Mouse (Mus musculus): Measurements from ENCODE around the gene Il15ra. TPM values are rescaled to one million over a fixed set of nuclear protein-coding genes. Genes with fewer than 3 reads are reported as not detected.

The Il15ra gene
- total RNA-seq (2012; rRNA removed) (14.4 and 15.1 TPM in 2 replicates), total RNA-seq (2014; rRNA removed) (12.6 and 14.0 TPM in 2 replicates), polyA plus RNA-seq (2012; ENCODE audit: insufficient read length, low read depth) (16.6 and 19.4 TPM in 2 replicates)

DNA sequence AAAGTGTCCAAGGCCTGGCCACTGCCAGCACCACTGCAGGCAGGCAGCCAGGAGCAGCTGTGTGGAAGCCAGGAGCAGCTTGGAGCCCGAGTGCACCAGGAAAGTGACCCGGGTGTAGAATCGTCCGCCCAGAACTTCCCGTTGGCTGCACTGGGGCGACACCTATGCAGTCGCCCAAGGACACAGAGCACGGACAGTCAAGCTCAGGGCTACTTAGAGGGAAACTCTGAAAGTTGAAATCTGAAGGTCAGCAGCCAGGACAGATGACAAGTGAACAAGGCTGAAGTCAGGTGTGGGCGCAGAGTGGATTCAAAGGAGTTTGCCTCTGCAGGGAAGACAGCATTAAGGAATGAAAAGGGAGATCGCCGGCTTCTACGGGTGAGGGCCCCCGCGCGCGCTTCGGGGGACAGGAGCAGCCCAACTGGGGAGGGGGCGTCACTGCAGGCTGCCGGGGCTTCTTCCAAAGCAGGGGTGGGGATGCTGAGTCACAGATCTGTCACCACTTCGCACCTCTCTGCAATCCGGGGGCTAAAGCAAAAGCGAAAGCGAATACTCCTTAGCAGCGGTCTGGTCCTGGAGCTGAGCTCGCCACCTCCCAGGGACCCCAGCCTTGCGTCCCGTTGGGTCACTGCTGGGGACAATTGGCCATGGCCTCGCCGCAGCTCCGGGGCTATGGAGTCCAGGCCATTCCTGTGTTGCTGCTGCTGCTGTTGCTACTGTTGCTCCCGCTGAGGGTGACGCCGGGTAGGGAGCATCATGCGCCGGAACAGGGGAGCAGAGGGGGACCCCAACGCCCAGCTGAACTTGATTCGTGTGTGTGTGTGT, at the start of gene Il15ra:
Gene Il15ra (plus strand): TSS at position 90 of the 825 bp plus-strand sequence.
- peaks cover 14% of the 10 kb centered on the region for H3K27me3 ChIP-seq (replicated peaks)
- peak within 1 kb of the TSS; percentile 80 to 83 (median 83) for H3K4me3 ChIP-seq (replicated peaks in 1 of 3; ENCODE audit: low read depth in 2 of 3, low read length in 2 of 3, poor library complexity in 1 of 3)
- no peaks in the 10 kb centered on the region for H3K9me3 ChIP-seq (replicated peaks; ENCODE audit: low read length)
- TF ChIP-seq POLR2A (IDR thresholded peaks at IDR 0.05; ENCODE audit: low read depth, low read length) (0 out of 2 replicates have a peak, but pooled peaks have one; percentile 20), SIN3A (IDR thresholded peaks at IDR 0.05; ENCODE audit: low read length) (no peak), USF1 (IDR thresholded peaks at IDR 0.05; ENCODE audit: low read depth, low read length) (no peak), MEF2A (IDR thresholded peaks at IDR 0.05; ENCODE audit: borderline replicate concordance, low read depth, low read length) (0 out of 2 replicates have a peak, but pooled peaks have one; percentile 23), HCFC1 (IDR thresholded peaks at IDR 0.05; ENCODE audit: low read depth, low read length) (peak; percentile 34; the same call in 1 of the 2 replicates), MAZ (IDR thresholded peaks at IDR 0.05; ENCODE audit: low read depth, low read length) (0 out of 2 replicates have a peak, but pooled peaks have one; percentile 24), CTCF (conservative IDR thresholded peaks at IDR 0.05 in 1 of 2, IDR thresholded peaks at IDR 0.05 in 1 of 2; ENCODE audit: low read depth in 2 of 2, low read length in 2 of 2) (peak in 1 of 2 experiments; percentile 17; a peak in 2 of 4 replicates), TCF12 (IDR thresholded peaks at IDR 0.05; ENCODE audit: low read depth, low read length) (peak; percentile 30; the same call in 1 of the 2 replicates)
- H3K79me2 ChIP-seq (replicated peaks; ENCODE audit: control insufficient read depth, extremely low read depth, insufficient read depth, poor library complexity, severe bottlenecking), result peaks cover 5% of the 10 kb centered on the region
- H3K27ac ChIP-seq (ENCODE audit: insufficient read depth, low read depth), result peak within 1 kb of the TSS; percentile 6
- dilution Hi-C loops (cut with MboI; ENCODE audit: extremely low pct_ligation_motif_present, extremely low pct_unique_long_range_greater_than_20kb, low sequenced_read_pairs), result no loop called here
- peak within 1 kb of the TSS; percentile 59 for H3K9ac ChIP-seq (ENCODE audit: insufficient read depth, low read depth)
- peak within 1 kb of the TSS; percentile 93 for H3K4me2 ChIP-seq (ENCODE audit: insufficient read depth, low read depth, poor library complexity, severe bottlenecking)
- peaks cover 4 to 37% of the 10 kb centered on the region in 2 experiments for H3K4me1 ChIP-seq (ENCODE audit: control insufficient read depth in 1 of 2, insufficient read depth in 2 of 2)
- DNase-seq (ENCODE audit: extremely low read depth), result peak; percentile 57
- in situ Hi-C loops (cut with MboI; ENCODE audit: low pct_ligation_motif_present, low pct_unique_long_range_greater_than_20kb, low sequenced_read_pairs), result loop anchor here (25.0 kb wide), 1 partner anchor 368 kb away; no protein-coding TSS in a partner anchor
- peaks cover 0 to 18% of the 10 kb centered on the region in 2 experiments for H3K36me3 ChIP-seq (replicated peaks in 1 of 2; ENCODE audit: control insufficient read depth in 1 of 2, insufficient read depth in 1 of 2, low read length in 1 of 2)

GRCm38 (mm10) chr2:11657581-11657980, 47.5 kb upstream of the Il15ra start:
- Histone ChIP-seq H3K27me3 (replicated peaks) (no peaks in the 10 kb centered on the region), H3K27ac (ENCODE audit: insufficient read depth, low read depth) (0 out of 2 replicates have a peak overlapping the region, but pooled peaks have one; percentile 15), H3K9ac (ENCODE audit: insufficient read depth, low read depth) (no peak overlapping the region), H3K4me1 (ENCODE audit: control insufficient read depth in 1 of 2, insufficient read depth in 2 of 2) (peaks cover 40 to 86% of the 10 kb centered on the region in 2 experiments), H3K79me2 (replicated peaks; ENCODE audit: control insufficient read depth, extremely low read depth, insufficient read depth, poor library complexity, severe bottlenecking) (peaks cover 8% of the 10 kb centered on the region), H3K9me3 (replicated peaks; ENCODE audit: low read length) (no peaks in the 10 kb centered on the region), H3K36me3 (replicated peaks in 1 of 2; ENCODE audit: control insufficient read depth in 1 of 2, insufficient read depth in 1 of 2, low read length in 1 of 2) (peaks cover 0 to 2% of the 10 kb centered on the region in 2 experiments), H3K4me2 (ENCODE audit: insufficient read depth, low read depth, poor library complexity, severe bottlenecking) (0 out of 2 replicates have a peak overlapping the region, but pooled peaks have one; percentile 15), H3K4me3 (replicated peaks in 1 of 3; ENCODE audit: low read depth in 2 of 3, low read length in 2 of 3, poor library complexity in 1 of 3) (no peak overlapping the region)
- in situ Hi-C loops (cut with MboI; ENCODE audit: low pct_ligation_motif_present, low pct_unique_long_range_greater_than_20kb, low sequenced_read_pairs), result no loop called here
- dilution Hi-C loops (cut with MboI; ENCODE audit: extremely low pct_ligation_motif_present, extremely low pct_unique_long_range_greater_than_20kb, low sequenced_read_pairs), result no loop called here
- no peak for TF ChIP-seq RAD21 (IDR thresholded peaks at IDR 0.05; ENCODE audit: low read depth, low read length)
- TF ChIP-seq JUN (IDR thresholded peaks at IDR 0.05; ENCODE audit: insufficient read depth, low read depth, low read length), result no peak
- TF ChIP-seq POLR2AphosphoS2 (IDR thresholded peaks at IDR 0.05; ENCODE audit: low read depth, low read length), result no peak
- no peak for TF ChIP-seq SIN3A (IDR thresholded peaks at IDR 0.05; ENCODE audit: low read length)
- no peak for TF ChIP-seq NRF1 (IDR thresholded peaks at IDR 0.05; ENCODE audit: low read depth, low read length)
- TF ChIP-seq MAX (IDR thresholded peaks at IDR 0.05; ENCODE audit: low read length), result no peak
- TF ChIP-seq ZKSCAN1 (IDR thresholded peaks at IDR 0.05; ENCODE audit: borderline replicate concordance, low read depth, low read length), result no peak
- no peak for TF ChIP-seq CHD1 (IDR thresholded peaks at IDR 0.05; ENCODE audit: low read depth, low read length)
- no peak for TF ChIP-seq RCOR1 (conservative IDR thresholded peaks at IDR 0.05; ENCODE audit: low read depth, low read length)
- no peak for TF ChIP-seq CTCF (conservative IDR thresholded peaks at IDR 0.05 in 1 of 2, IDR thresholded peaks at IDR 0.05 in 1 of 2; ENCODE audit: low read depth in 2 of 2, low read length in 2 of 2)
- no peak for TF ChIP-seq ELF1 (IDR thresholded peaks at IDR 0.05; ENCODE audit: low read depth, low read length)
- no peak for DNase-seq (ENCODE audit: extremely low read depth)

Data from CH12.LX (cell line).